Mouse (Mus musculus) layer of hippocampus, postnatal 10 days (tissue): ENCODE measurements at regions not wholly inside any gene's neighbourhood (a gene's known extent, or its start where the extent isn't known, plus 50 kb on each side); places are given as distances from the start of the nearest gene placed in this dataset.

Source experiments
- DNase-seq, 2 experiments: peaks; one replicate each; pipeline ENCODE4 v3.0.0; 2021; ENCODE audit warnings: low spot score in 2 of 2
- microRNA-seq, 2 experiments: library from miRNA; unstranded; fragments of <30 nt; microRNA quantifications; one replicate each; pipeline ENCODE4 v1.2.0; 2021

GRCm38 (mm10) chr15:17569205-17569604 is 840.6 kb downstream of the Cdh9 start:
- no peak for DNase-seq

- DNase-seq, result no peak
Measured at GRCm38 (mm10) chr15:17588617-17589016, 860.1 kb downstream of the Cdh9 start.

GRCm38 (mm10) chr15:17604402-17604801 is 875.8 kb downstream of the Cdh9 start:
- peak in 1 of 2 experiments; percentile 29 for DNase-seq

- DNase-seq, result no peak
Measured at GRCm38 (mm10) chr15:17614945-17615344, 886.4 kb downstream of the Cdh9 start.

GRCm38 (mm10) chr15:17641218-17641617 is 912.7 kb downstream of the Cdh9 start:
- no peak for DNase-seq

Small RNAs in the stretch of these regions (microRNA-seq; reads per million reads assigned to microRNA genes)
- 0 reads per million in 2 experiments for gene Gm22032
